Mouse (Mus musculus): ENCODE measurements around the gene Chrnd. TPM values are rescaled to one million over a fixed set of nuclear protein-coding genes. Genes with fewer than 3 reads are reported as not detected.

Chrnd gene
- polyA plus RNA-seq (2015; fragmentation: Nextera tagmentation; extraction: Ambion mirVana): 0.07 and 0.39 TPM in 2 replicates

DNA sequence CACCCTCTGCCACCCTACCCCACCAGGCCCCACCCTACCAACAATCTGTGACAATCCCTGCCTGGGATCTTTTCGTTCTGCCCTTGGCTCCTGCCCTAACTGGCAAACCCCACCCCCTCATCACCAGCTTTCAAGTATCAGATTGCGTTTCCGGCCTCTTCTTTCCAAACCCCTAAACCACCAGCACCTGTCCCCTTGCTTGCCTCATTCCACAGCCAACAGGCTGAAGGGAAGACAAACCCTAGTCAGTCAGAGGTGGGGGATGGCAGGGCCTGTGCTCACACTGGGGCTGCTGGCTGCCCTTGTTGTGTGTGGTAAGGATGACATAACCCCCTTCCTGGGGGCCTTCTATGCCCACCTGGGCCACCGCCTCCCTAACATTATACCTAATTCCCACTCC is at the start of gene Chrnd:
Gene Chrnd (plus strand): TSS at position 179 of the 400 bp plus-strand sequence.
- Histone ChIP-seq H3K27ac (ENCODE audit: low read length) (no peak within 1 kb of the TSS), H3K9ac (ENCODE audit: low read depth, low read length) (no peak within 1 kb of the TSS), H3K4me1 (ENCODE audit: control insufficient read depth, low read depth, low read length) (no peaks in the 10 kb centered on the region), H3K9me3 (replicated peaks; ENCODE audit: control insufficient read depth, low read length) (no peaks in the 10 kb centered on the region), H3K36me3 (ENCODE audit: control insufficient read depth, insufficient read depth) (no peaks in the 10 kb centered on the region), H3K4me2 (ENCODE audit: low read depth, low read length) (no peak within 1 kb of the TSS), H3K4me3 (ENCODE audit: low read depth, low read length) (no peak within 1 kb of the TSS), H3K27me3 (ENCODE audit: control insufficient read depth, insufficient read depth, low read depth, low read length) (peaks cover 22% of the 10 kb centered on the region)
- 30% methylated on average over 4 of the region's 4 CpGs for WGBS (ENCODE audit: insufficient replicate concordance)
- ATAC-seq (ENCODE audit: low read depth): no peak

DNA sequence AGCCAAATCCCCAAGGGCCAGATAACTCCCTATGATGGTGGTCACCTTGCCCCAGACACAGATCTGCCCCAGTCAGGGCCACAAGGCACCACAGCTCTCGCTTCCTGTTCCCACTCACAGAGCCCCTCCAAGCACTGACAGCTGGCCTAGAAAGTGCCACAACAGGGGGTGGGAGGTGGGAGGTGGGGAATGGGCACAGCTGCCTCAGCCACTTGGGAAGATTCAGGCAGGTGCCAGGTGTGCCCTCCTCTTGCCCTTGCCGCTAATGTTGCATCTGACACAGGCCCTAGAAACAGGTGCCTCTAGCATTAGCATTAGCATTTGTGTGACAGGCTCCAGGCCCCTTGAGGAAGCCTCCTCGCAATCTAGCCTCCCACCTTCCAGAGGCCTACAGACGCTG is 48.9 kb upstream of the Chrnd start:
- H3K27me3 ChIP-seq (ENCODE audit: control insufficient read depth, insufficient read depth, low read depth, low read length): no peaks in the 10 kb centered on the region
- H3K27ac ChIP-seq (ENCODE audit: low read length): no peak overlapping the region
- WGBS (ENCODE audit: insufficient replicate concordance): 61% methylated on average over 4 of the region's 4 CpGs
- no peaks in the 10 kb centered on the region for H3K9me3 ChIP-seq (replicated peaks; ENCODE audit: control insufficient read depth, low read length)
- H3K36me3 ChIP-seq (ENCODE audit: control insufficient read depth, insufficient read depth): no peaks in the 10 kb centered on the region
- H3K4me2 ChIP-seq (ENCODE audit: low read depth, low read length): no peak overlapping the region
- no peaks in the 10 kb centered on the region for H3K4me1 ChIP-seq (ENCODE audit: control insufficient read depth, low read depth, low read length)
- no peak overlapping the region for H3K9ac ChIP-seq (ENCODE audit: low read depth, low read length)
- H3K4me3 ChIP-seq (ENCODE audit: low read depth, low read length): no peak overlapping the region
- no peak for ATAC-seq (ENCODE audit: low read depth)

DNA sequence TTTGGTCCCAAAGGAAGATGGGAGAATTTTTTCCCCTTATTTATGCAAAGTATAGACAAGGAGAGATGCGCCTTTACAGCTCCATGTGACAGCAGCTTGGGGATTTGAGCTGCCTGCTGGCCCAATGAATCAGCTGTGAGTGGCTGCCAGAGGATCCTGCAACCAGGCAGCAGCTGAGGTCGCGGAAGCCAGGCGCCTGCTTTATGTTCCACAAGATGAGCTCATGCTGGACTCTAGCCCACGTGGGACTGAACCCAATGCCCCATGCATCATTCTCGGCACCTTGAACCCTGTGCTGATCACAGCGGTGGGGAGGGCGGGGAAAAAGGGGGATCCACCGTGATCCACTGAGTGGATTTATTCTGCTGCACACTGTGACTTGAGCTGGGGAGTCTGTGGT is 48.0 kb upstream of the Chrnd start:
- Histone ChIP-seq H3K27me3 (ENCODE audit: control insufficient read depth, insufficient read depth, low read depth, low read length) (no peaks in the 10 kb centered on the region), H3K9me3 (replicated peaks; ENCODE audit: control insufficient read depth, low read length) (no peaks in the 10 kb centered on the region), H3K36me3 (ENCODE audit: control insufficient read depth, insufficient read depth) (no peaks in the 10 kb centered on the region), H3K4me1 (ENCODE audit: control insufficient read depth, low read depth, low read length) (no peaks in the 10 kb centered on the region), H3K27ac (ENCODE audit: low read length) (no peak overlapping the region), H3K9ac (ENCODE audit: low read depth, low read length) (no peak overlapping the region), H3K4me2 (ENCODE audit: low read depth, low read length) (no peak overlapping the region), H3K4me3 (ENCODE audit: low read depth, low read length) (no peak overlapping the region)
- 65% methylated on average over 9 of the region's 9 CpGs for WGBS (ENCODE audit: insufficient replicate concordance)
- ATAC-seq (ENCODE audit: low read depth): no peak

DNA sequence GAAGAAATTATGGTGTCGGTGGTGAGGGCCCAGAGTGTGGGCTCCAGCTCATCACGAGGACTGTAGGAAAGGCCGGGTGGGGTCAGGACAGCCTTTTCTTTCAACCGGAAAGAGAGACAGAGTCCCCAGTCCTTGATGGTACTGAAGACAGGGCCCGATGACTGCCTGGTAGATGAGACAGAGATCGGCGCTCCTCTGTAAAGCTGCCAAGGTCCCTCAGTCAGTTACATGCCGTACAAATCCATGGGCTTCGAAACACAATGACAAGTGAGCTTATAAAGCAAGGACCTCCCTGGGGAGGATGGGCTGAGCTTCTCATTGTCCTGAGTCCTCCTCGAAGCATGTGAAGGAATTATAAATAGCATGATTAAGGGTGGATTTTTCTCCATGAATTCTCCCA is 47.3 kb upstream of the Chrnd start:
- Histone ChIP-seq H3K36me3 (ENCODE audit: control insufficient read depth, insufficient read depth) (no peaks in the 10 kb centered on the region), H3K4me3 (ENCODE audit: low read depth, low read length) (no peak overlapping the region), H3K4me2 (ENCODE audit: low read depth, low read length) (no peak overlapping the region), H3K9me3 (replicated peaks; ENCODE audit: control insufficient read depth, low read length) (no peaks in the 10 kb centered on the region), H3K27me3 (ENCODE audit: control insufficient read depth, insufficient read depth, low read depth, low read length) (no peaks in the 10 kb centered on the region), H3K4me1 (ENCODE audit: control insufficient read depth, low read depth, low read length) (no peaks in the 10 kb centered on the region), H3K9ac (ENCODE audit: low read depth, low read length) (no peak overlapping the region), H3K27ac (ENCODE audit: low read length) (no peak overlapping the region)
- WGBS (ENCODE audit: insufficient replicate concordance): 62% methylated on average over 10 of the region's 10 CpGs
- ATAC-seq (ENCODE audit: low read depth): no peak

DNA sequence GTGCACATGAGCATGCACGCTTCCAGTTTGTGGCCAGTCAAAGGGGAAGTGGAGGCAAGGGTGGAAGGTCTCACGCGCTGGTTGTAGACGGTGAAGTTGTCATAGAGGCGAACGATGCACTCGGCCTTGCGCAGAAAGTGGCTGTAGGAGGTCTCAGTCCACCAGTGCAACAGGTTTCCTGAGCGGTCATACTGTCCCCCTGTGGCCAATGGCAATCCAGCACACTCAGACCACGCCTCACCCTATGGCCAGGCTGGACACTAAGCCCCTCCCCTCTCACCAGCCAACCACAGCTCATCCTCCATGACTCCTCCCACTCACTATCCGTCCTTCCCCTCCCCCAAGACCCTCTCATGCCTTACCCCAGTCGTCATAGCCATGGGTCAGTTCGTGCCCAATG is 41.0 kb upstream of the Chrnd start:
- H3K9me3 ChIP-seq (replicated peaks; ENCODE audit: control insufficient read depth, low read length): no peaks in the 10 kb centered on the region
- H3K4me2 ChIP-seq (ENCODE audit: low read depth, low read length): no peak overlapping the region
- no peak overlapping the region for H3K9ac ChIP-seq (ENCODE audit: low read depth, low read length)
- no peaks in the 10 kb centered on the region for H3K36me3 ChIP-seq (ENCODE audit: control insufficient read depth, insufficient read depth)
- H3K4me1 ChIP-seq (ENCODE audit: control insufficient read depth, low read depth, low read length): no peaks in the 10 kb centered on the region
- no peak overlapping the region for H3K27ac ChIP-seq (ENCODE audit: low read length)
- peaks cover 33% of the 10 kb centered on the region for H3K27me3 ChIP-seq (ENCODE audit: control insufficient read depth, insufficient read depth, low read depth, low read length)
- ATAC-seq (ENCODE audit: low read depth): no peak
- no peak overlapping the region for H3K4me3 ChIP-seq (ENCODE audit: low read depth, low read length)
- 18% methylated on average over 13 of the region's 13 CpGs for WGBS (ENCODE audit: insufficient replicate concordance)

DNA sequence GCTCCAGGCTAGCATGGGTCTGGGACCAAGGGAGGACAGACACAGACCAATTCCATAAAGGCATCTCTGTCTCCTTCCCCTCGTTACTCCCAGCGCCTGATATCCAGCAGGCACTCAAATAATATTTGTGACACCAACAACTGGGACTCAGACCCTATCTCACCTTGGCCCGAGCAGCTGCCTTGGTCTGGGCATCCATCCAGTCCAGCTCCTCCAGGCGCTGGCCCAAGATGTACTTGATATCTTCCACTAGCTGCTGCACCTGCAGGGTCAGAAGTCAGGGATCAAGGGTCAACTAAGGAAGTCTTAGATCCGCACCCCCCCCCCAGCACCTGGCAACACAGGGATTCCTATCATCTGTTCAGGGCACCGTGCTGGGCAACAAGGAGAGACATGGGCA is 39.1 kb upstream of the Chrnd start:
- Histone ChIP-seq H3K4me2 (ENCODE audit: low read depth, low read length) (no peak overlapping the region), H3K27me3 (ENCODE audit: control insufficient read depth, insufficient read depth, low read depth, low read length) (peaks cover 51% of the 10 kb centered on the region), H3K4me1 (ENCODE audit: control insufficient read depth, low read depth, low read length) (no peaks in the 10 kb centered on the region), H3K36me3 (ENCODE audit: control insufficient read depth, insufficient read depth) (no peaks in the 10 kb centered on the region), H3K9ac (ENCODE audit: low read depth, low read length) (no peak overlapping the region), H3K4me3 (ENCODE audit: low read depth, low read length) (no peak overlapping the region), H3K9me3 (replicated peaks; ENCODE audit: control insufficient read depth, low read length) (no peaks in the 10 kb centered on the region), H3K27ac (ENCODE audit: low read length) (no peak overlapping the region)
- ATAC-seq (ENCODE audit: low read depth): no peak
- 54% methylated on average over 6 of the region's 6 CpGs for WGBS (ENCODE audit: insufficient replicate concordance)

DNA sequence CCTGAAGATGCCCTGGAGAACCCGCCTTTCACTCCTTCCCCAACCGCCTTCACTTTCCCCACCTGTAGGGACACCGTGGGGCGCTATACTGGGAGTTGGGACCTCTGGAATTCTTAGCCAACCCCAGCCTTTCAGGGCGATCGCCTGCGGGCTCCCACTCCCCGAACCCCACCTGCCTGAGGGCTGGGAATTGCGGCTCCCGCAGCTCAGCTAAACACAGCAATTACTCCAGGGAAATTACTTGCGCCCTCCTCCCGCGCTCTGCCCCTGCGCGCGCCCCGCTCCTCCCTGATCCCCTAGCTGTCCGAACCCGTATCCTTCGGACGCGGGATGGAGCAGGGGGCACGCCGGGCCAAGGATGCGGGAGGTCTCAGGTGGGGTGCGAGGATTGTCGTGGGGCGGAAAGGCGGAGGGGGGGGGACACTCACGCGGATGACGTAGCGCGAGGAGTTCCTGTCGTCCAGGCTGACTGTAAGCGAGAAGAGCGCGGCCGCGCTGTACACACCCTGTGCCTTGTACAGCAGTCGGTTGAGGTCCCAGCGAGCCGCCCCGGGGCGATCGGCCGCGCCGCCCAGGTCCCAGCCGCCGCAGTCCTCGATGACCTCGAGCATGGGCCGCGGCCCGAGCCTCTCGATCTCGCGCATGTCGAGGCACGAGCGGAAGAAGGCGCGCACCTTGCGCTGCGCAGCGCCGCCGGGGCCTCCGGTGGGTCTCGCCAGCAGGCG is 36.5 kb upstream of the Chrnd start:
- H3K9ac ChIP-seq (ENCODE audit: low read depth, low read length): no peak overlapping the region
- H3K4me3 ChIP-seq (ENCODE audit: low read depth, low read length): peak overlapping the region; percentile 13; the same call in 1 of the 2 replicates
- no peak overlapping the region for H3K27ac ChIP-seq (ENCODE audit: low read length)
- no peak for ATAC-seq (ENCODE audit: low read depth)
- peak overlapping the region; percentile 24; the same call in 1 of the 2 replicates for H3K4me2 ChIP-seq (ENCODE audit: low read depth, low read length)
- H3K4me1 ChIP-seq (ENCODE audit: control insufficient read depth, low read depth, low read length): no peaks in the 10 kb centered on the region
- H3K27me3 ChIP-seq (ENCODE audit: control insufficient read depth, insufficient read depth, low read depth, low read length): peaks cover 72% of the 10 kb centered on the region
- no peaks in the 10 kb centered on the region for H3K36me3 ChIP-seq (ENCODE audit: control insufficient read depth, insufficient read depth)
- H3K9me3 ChIP-seq (replicated peaks; ENCODE audit: control insufficient read depth, low read length): no peaks in the 10 kb centered on the region
- whole genome bisulfite sequencing (ENCODE audit: insufficient replicate concordance): 1% methylated on average over 72 of the region's 72 CpGs

DNA sequence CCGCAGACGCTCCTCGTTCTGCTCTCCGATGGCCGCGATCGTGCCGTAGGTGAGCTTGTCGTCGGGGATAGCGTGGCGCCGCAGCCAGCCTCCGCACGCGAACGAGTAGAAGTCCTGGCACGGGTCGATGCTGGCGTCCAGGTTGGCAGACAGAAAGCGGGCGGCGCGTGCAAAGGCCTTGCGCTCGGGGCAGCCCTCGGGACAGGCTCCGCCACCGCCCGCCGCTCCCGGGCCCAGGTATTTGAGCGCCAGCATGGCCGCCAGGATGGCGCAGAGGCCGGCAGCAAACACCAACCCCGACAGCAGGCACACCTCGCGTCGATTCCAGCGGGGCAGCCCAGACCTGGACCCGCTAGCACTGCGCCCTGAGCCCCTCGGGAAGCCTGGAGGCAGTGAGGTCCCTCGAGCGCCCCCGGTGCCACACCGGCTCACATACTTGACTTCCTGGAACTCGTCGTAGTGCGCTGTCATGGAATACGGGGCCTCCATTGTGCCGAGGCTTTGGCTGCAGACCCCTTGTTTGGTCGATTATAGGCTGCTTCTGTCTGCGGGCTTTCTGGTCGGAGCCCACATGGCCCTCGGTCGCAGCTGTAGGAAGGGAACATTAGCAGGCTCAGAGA is 35.8 kb upstream of the Chrnd start:
- ATAC-seq (ENCODE audit: low read depth): no peak
- Histone ChIP-seq H3K27ac (ENCODE audit: low read length) (no peak overlapping the region), H3K9me3 (replicated peaks; ENCODE audit: control insufficient read depth, low read length) (no peaks in the 10 kb centered on the region), H3K27me3 (ENCODE audit: control insufficient read depth, insufficient read depth, low read depth, low read length) (peaks cover 72% of the 10 kb centered on the region), H3K4me3 (ENCODE audit: low read depth, low read length) (peak overlapping the region; percentile 13; the same call in 1 of the 2 replicates), H3K9ac (ENCODE audit: low read depth, low read length) (no peak overlapping the region), H3K36me3 (ENCODE audit: control insufficient read depth, insufficient read depth) (no peaks in the 10 kb centered on the region), H3K4me1 (ENCODE audit: control insufficient read depth, low read depth, low read length) (no peaks in the 10 kb centered on the region), H3K4me2 (ENCODE audit: low read depth, low read length) (peak overlapping the region; percentile 24; the same call in 1 of the 2 replicates)
- 4% methylated on average over 58 of the region's 58 CpGs for WGBS (ENCODE audit: insufficient replicate concordance)

DNA sequence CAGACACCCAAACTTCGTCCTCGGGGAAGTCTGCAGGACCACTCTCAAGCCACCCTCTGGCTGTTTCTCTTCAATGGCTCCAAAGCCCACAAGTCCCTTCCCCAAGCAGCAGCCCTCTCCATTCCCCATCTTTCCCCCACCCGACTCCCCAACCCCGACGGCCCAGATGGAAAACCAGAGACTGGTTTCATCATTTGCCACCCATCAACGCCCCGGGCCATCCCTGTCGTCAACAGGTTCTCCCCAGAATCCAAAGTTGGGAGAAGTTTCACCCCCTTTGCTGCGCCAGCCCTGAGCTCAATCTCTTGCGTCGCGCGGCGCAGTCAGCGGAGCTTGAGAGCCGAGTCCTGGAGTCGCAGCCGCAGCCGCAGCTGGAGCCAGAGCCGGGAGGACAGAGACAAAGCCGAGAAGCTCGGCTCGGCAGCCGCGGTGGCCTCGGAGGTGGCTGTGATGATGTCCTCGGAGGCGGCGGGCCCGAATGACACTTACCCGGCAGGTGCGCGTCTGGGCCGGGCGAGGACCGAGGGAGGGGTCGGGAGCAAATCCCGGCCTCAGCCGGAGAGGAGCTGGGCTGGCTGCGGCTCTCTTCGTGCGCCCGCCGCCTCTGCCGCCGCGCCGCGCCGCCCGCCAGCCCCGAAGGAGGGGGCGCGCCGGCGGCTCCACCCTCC is 34.7 kb upstream of the Chrnd start:
- no peak for ATAC-seq (ENCODE audit: low read depth)
- H3K4me2 ChIP-seq (ENCODE audit: low read depth, low read length): no peak overlapping the region
- H3K4me3 ChIP-seq (ENCODE audit: low read depth, low read length): no peak overlapping the region
- no peaks in the 10 kb centered on the region for H3K36me3 ChIP-seq (ENCODE audit: control insufficient read depth, insufficient read depth)
- no peak overlapping the region for H3K27ac ChIP-seq (ENCODE audit: low read length)
- H3K9me3 ChIP-seq (replicated peaks; ENCODE audit: control insufficient read depth, low read length): no peaks in the 10 kb centered on the region
- H3K27me3 ChIP-seq (ENCODE audit: control insufficient read depth, insufficient read depth, low read depth, low read length): peaks cover 72% of the 10 kb centered on the region
- under 1% methylated on average over 43 of the region's 56 CpGs for WGBS (ENCODE audit: insufficient replicate concordance)
- H3K9ac ChIP-seq (ENCODE audit: low read depth, low read length): no peak overlapping the region
- no peaks in the 10 kb centered on the region for H3K4me1 ChIP-seq (ENCODE audit: control insufficient read depth, low read depth, low read length)

All from liver, embryonic 16.5 days (tissue).